Mouse (Mus musculus): ENCODE results near the gene Olfr690. TPM values are rescaled to one million over a fixed set of nuclear protein-coding genes. Genes with fewer than 3 reads are reported as not detected.
A peak's percentile ranks its signal among the peaks of the same experiment; 100 is the strongest.
"Not testable (repeated sequence)": the region's sequence is repeated elsewhere in the genome, so short reads cannot be mapped to it uniquely, and the experiment has no call there.

The Olfr690 gene
- polyA plus RNA-seq (2015; fragmentation: Nextera tagmentation; extraction: Ambion mirVana) = not detected in 2 replicates

DNA sequence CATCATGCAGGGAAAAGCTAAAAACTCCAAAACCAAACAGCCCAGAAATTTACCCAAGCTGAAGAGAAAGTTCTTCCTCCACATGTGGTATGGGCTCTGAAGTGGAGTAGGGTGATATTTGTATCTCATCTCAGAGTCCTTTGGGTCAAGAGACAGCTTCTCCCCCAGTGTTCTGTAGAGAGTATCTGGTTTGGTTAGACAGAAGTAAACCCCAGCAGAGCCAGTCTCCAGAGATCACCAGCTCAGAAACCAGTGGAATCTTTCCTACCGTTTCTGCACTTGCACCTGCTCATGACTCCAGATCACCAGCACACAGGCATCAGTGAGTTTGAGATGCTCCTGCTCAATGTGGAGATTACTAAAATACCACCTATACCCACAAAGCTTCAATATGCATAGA lies at the start of gene Olfr690:
Olfr690 (minus strand) TSS at position 101 of the 400 bp plus-strand sequence.
- no peaks in the 10 kb centered on the region for H3K9me3 ChIP-seq
- H3K36me3 ChIP-seq = no peaks in the 10 kb centered on the region
- no peak within 1 kb of the TSS for H3K9ac ChIP-seq
- H3K27me3 ChIP-seq = no peaks in the 10 kb centered on the region
- ATAC-seq (ENCODE audit: low FRiP score) = no peak
- no peak within 1 kb of the TSS for H3K4me3 ChIP-seq
- H3K27ac ChIP-seq = no peak within 1 kb of the TSS
- H3K4me2 ChIP-seq = no peak within 1 kb of the TSS
- H3K4me1 ChIP-seq (replicated peaks) = no peaks in the 10 kb centered on the region
- 82% methylated on average over 1 of the region's 1 CpGs for WGBS

DNA sequence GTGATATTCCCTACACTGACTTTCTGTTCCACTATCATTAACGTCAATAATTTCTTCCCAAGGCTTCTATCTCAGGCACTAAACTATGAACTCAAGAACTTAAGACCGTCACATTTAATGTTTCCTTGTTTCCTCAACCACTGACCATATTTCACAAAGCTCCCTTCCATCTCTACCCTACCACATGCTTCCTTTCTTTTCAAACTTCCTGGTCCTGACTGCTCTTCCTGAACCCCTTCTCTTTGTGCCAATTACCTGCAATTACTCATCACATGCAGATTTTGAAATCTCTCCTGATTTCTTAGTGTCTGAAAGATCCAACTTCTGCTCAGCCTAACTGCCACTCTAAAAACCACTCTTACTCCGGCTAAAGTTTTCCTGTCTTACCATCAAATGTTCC lies 46.4 kb upstream of the Olfr690 start:
- 96% methylated on average over 3 of the region's 3 CpGs for WGBS
- no peak overlapping the region for H3K9ac ChIP-seq
- no peaks in the 10 kb centered on the region for H3K9me3 ChIP-seq
- H3K27ac ChIP-seq = no peak overlapping the region
- H3K4me2 ChIP-seq = no peak overlapping the region
- no peaks in the 10 kb centered on the region for H3K27me3 ChIP-seq
- no peak overlapping the region for H3K4me3 ChIP-seq
- H3K4me1 ChIP-seq (replicated peaks) = no peaks in the 10 kb centered on the region
- no peak for ATAC-seq (ENCODE audit: low FRiP score)
- peaks cover 89% of the 10 kb centered on the region for H3K36me3 ChIP-seq

DNA sequence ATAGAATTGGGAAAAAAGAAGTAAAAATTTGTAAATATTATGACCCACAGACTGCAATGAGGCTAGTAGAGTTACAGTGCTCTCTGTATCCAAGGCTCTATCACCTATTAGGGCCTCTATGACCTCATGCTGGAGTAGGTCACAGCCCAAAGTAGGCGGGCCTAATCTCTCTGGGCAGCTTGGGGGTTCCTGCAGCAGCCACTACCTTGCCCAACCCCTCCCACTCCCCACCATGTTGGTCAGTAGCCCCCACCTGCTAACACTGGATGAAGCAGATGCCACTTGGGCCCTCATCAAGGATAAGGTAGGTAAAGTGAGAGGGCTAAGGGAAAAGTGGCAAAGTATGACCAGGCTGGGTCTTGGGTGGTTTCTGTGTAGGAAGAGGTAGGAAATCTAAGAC lies 41.0 kb upstream of the Olfr690 start, which contains the start of gene Gm5901:
Gm5901 (plus strand) TSS at position 173 of the 400 bp plus-strand sequence.
- H3K27ac ChIP-seq = no peak within 1 kb of the TSS
- H3K4me1 ChIP-seq (replicated peaks) = no peaks in the 10 kb centered on the region
- peaks cover 78% of the 10 kb centered on the region for H3K36me3 ChIP-seq
- no peak within 1 kb of the TSS for H3K4me3 ChIP-seq
- WGBS = 93% methylated on average over 1 of the region's 1 CpGs
- H3K9me3 ChIP-seq = no peaks in the 10 kb centered on the region
- no peak within 1 kb of the TSS for H3K9ac ChIP-seq
- H3K27me3 ChIP-seq = no peaks in the 10 kb centered on the region
- no peak within 1 kb of the TSS for H3K4me2 ChIP-seq
- ATAC-seq (ENCODE audit: low FRiP score) = no peak

DNA sequence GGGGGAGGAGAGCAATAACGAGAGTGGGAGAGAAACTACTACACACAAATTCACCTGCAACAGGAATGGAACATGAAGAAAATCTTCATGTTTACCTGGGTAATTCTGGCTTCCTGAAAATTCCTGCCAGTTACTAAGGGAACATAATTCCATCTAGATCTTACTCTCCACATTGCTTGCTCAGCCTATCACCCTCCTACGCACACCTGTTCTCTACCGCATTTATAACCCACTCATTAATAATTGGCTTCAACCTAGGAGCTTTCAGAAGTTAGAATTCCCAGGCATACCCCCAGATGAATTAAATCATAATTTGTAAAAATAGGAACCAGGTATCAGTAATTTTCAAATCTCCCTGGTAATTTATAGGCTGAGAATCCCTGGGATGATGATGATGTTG lies 40.1 kb upstream of the Olfr690 start:
- no peak overlapping the region for H3K4me3 ChIP-seq
- no peak for ATAC-seq (ENCODE audit: low FRiP score)
- no peaks in the 10 kb centered on the region for H3K27me3 ChIP-seq
- H3K9ac ChIP-seq = no peak overlapping the region
- H3K4me1 ChIP-seq (replicated peaks) = no peaks in the 10 kb centered on the region
- H3K27ac ChIP-seq = no peak overlapping the region
- no peak overlapping the region for H3K4me2 ChIP-seq
- peaks cover 70% of the 10 kb centered on the region for H3K36me3 ChIP-seq
- WGBS = 95% methylated on average over 3 of the region's 3 CpGs
- no peaks in the 10 kb centered on the region for H3K9me3 ChIP-seq

DNA sequence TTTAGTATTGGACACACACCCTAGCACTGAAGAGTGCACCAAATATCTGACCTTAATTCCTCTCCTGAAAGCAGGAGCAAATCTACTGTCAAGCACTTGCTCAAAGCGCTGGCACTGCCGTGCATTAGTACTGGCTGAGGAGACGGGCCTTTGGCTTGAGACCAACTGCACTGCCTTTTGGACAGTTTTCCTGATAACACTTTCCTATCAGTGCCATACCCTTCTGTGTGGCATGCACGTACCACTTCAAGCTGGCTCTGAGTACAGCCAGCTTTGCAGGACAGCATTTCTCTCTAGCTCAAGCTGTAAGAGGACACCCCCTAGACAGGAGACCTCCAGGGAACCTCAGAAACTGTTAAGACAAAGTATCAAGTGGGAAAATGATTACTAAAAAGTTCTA lies 39.6 kb upstream of the Olfr690 start:
- WGBS = 95% methylated on average over 4 of the region's 4 CpGs

DNA sequence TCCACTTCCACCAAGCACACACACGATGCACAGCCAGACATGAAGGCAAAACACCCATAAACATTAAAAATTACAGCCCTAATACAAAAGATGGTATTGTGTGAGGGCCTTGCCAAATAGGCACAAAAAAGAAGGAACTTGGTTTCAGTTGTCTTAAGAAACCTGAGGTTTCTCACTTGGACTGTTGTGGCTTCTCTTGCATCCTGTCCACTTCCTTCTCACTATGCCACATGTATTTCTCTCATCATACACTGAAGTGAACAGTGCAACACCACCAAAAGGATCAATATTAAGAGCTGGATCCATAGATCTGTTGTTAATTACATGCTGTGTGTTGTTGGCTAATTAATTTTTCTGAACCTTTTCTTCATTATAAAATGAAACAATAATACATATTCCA lies 39.0 kb upstream of the Olfr690 start:
- Histone ChIP-seq H3K27ac (no peak overlapping the region), H3K4me3 (no peak overlapping the region), H3K9ac (no peak overlapping the region), H3K9me3 (no peaks in the 10 kb centered on the region), H3K27me3 (no peaks in the 10 kb centered on the region), H3K4me1 (replicated peaks) (no peaks in the 10 kb centered on the region), H3K36me3 (peaks cover 59% of the 10 kb centered on the region), H3K4me2 (no peak overlapping the region)
- no peak for ATAC-seq (ENCODE audit: low FRiP score)
- WGBS = 93% methylated on average over 1 of the region's 1 CpGs

More for the DNA sequence above, 39.6 kb upstream of the Olfr690 start:
- Histone ChIP-seq H3K4me2 (no peak overlapping the region), H3K4me3 (no peak overlapping the region), H3K27ac (no peak overlapping the region), H3K27me3 (no peaks in the 10 kb centered on the region), H3K36me3 (peaks cover 65% of the 10 kb centered on the region), H3K9ac (no peak overlapping the region), H3K4me1 (replicated peaks) (no peaks in the 10 kb centered on the region), H3K9me3 (no peaks in the 10 kb centered on the region)
- ATAC-seq (ENCODE audit: low FRiP score) = no peak

DNA sequence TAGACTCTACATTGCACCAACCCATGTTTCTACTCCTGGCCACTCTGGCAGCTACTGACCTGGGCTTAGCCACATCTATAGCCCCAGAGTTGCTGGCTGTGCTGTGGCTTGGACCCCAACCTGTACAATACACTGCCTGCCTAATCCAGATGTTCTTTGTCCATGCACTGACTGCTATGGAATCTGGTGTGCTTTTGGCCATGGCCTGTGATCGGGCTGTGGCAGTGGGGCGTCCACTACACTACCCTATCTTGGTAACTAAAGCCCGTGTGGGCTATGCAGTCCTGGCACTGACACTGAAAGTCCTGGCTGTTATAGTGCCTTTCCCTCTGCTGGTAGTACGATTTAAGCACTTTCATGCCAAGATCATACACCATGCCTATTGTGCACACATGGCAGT lies 34.6 kb upstream of the Olfr690 start:
- H3K9ac ChIP-seq = no peak overlapping the region
- no peak overlapping the region for H3K4me2 ChIP-seq
- H3K4me1 ChIP-seq (replicated peaks) = no peaks in the 10 kb centered on the region
- no peak overlapping the region for H3K4me3 ChIP-seq
- no peaks in the 10 kb centered on the region for H3K9me3 ChIP-seq
- H3K36me3 ChIP-seq = peaks cover 23% of the 10 kb centered on the region
- no peak overlapping the region for H3K27ac ChIP-seq
- 97% methylated on average over 4 of the region's 4 CpGs for WGBS
- ATAC-seq (ENCODE audit: low FRiP score) = no peak
- H3K27me3 ChIP-seq = no peaks in the 10 kb centered on the region

DNA sequence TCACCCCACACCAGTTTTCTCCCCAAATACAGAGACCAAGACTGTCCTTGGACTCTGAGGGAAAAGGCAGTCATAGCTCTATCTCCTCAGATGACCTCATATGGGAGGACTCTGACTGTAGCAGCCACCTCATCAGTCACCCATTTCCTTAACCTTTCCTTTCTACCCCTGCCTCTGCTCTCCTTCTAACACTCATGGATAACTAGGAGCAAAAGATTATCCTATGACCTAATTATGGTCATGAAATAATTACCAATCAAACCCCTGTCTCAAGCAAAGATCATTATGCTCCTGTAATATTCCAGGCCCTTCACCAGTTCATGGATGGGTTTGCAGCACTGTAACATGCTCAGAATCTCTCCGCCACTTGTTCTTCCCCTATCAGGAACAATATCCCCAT lies 34.0 kb upstream of the Olfr690 start, which contains the start of gene Olfr692:
Olfr692 (plus strand) TSS at position 301 of the 400 bp plus-strand sequence.
- Histone ChIP-seq H3K36me3 (peaks cover 17% of the 10 kb centered on the region), H3K9ac (no peak within 1 kb of the TSS), H3K4me3 (no peak within 1 kb of the TSS), H3K27me3 (no peaks in the 10 kb centered on the region), H3K9me3 (no peaks in the 10 kb centered on the region), H3K4me2 (no peak within 1 kb of the TSS), H3K4me1 (replicated peaks) (no peaks in the 10 kb centered on the region), H3K27ac (no peak within 1 kb of the TSS)
- ATAC-seq (ENCODE audit: low FRiP score) = no peak
- 97% methylated on average over 1 of the region's 1 CpGs for WGBS

DNA sequence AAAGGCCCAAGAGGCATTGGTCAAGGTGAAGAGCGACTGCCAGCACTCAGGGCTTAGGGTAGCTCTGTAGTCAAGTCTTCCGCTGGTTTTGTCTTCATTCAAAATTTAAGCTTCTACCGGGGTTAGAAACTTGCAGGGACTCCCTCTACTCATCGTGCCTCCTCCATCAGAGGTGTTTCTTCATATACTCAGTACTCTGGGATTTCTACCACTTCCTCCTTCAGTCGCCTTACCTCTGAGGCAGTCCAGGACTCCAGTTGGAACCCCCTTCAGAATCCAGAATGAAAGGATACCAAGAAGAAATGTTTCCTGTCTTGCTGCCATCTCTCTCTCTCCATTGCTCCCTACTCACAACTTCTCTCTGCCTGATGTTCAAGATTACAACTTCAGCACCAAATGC lies 33.4 kb upstream of the Olfr690 start:
- no peaks in the 10 kb centered on the region for H3K27me3 ChIP-seq
- 82% methylated on average over 5 of the region's 5 CpGs for WGBS
- no peak overlapping the region for H3K9ac ChIP-seq
- no peak overlapping the region for H3K27ac ChIP-seq
- no peak overlapping the region for H3K4me2 ChIP-seq
- no peaks in the 10 kb centered on the region for H3K4me1 ChIP-seq (replicated peaks)
- H3K4me3 ChIP-seq = no peak overlapping the region
- H3K36me3 ChIP-seq = peaks cover 11% of the 10 kb centered on the region
- ATAC-seq (ENCODE audit: low FRiP score) = no peak
- H3K9me3 ChIP-seq = no peaks in the 10 kb centered on the region

DNA sequence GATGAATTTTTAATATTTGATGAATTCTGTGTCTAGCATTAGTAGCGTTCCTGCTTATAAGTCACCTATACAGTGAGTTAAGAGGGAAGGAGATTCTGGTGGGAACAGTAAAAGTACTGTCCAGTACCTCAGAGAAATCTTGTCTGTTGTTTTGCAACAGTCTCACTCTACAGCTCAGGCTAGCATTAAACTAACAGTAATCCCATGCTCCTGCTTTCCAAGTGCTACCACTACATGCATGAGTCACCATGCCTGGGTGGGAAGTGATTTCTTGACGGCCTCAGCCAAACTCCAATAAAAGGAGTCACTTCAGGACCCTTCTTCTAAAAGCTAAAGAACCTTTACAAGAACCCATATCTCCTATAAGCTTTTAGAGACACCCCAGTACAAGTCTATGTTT lies 27.8 kb upstream of the Olfr690 start:
- Histone ChIP-seq H3K27me3 (no peaks in the 10 kb centered on the region), H3K4me1 (replicated peaks) (no peaks in the 10 kb centered on the region), H3K27ac (no peak overlapping the region), H3K9ac (no peak overlapping the region), H3K36me3 (no peaks in the 10 kb centered on the region), H3K4me3 (no peak overlapping the region), H3K4me2 (no peak overlapping the region), H3K9me3 (no peaks in the 10 kb centered on the region)
- WGBS = 90% methylated on average over 2 of the region's 2 CpGs
- no peak for ATAC-seq (ENCODE audit: low FRiP score)

DNA sequence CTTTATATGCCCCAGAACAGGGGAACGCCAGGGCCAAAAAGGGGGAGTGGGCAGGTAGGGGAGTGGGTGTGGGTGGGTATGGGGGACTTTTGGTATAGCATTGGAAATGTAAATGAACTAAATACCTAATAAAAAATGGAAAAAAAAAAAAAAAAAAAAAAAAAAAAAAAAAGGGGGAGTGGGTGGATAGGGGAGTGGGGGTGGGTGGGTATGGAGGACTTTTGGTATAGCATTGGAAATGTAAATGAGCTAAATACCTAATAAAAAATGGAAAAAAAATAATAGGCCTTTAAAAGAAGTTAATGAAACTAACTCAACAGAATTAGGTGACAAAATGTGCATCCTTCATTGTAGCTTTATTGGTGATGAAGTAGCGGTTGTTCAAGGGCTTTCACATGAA lies 22.6 kb upstream of the Olfr690 start:
- H3K4me1 ChIP-seq (replicated peaks); H3K9ac ChIP-seq; H3K36me3 ChIP-seq; H3K27ac ChIP-seq; H3K9me3 ChIP-seq; H3K27me3 ChIP-seq; H3K4me2 ChIP-seq; H3K4me3 ChIP-seq: not testable (repeated sequence)
- ATAC-seq (ENCODE audit: low FRiP score) = peak; percentile 98
- 98% methylated on average over 1 of the region's 2 CpGs for WGBS

DNA sequence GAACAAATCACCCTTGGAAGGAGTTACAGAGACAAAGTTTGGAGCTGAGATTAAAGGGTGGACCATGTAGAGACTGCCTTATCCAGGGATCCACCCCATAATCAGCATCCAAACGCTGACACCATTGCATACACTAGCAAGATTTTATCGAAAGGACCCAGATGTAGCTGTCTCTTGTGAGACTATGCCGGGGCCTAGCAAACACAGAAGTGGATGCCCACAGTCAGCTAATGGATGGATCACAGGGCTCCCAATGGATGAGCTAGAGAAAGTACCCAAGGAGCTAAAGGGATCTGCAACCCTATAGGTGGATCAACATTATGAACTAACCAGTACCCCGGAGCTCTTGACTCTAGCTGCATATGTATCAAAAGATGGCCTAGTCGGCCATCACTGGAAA lies 22.2 kb upstream of the Olfr690 start:
- H3K4me1 ChIP-seq (replicated peaks); H3K9me3 ChIP-seq; H3K36me3 ChIP-seq; H3K27ac ChIP-seq; H3K4me3 ChIP-seq; H3K27me3 ChIP-seq; H3K9ac ChIP-seq; H3K4me2 ChIP-seq: not testable (repeated sequence)
- no CpG with 5 or more reads among the region's 5 CpGs for WGBS
- ATAC-seq (ENCODE audit: low FRiP score) = peak; percentile 77

DNA sequence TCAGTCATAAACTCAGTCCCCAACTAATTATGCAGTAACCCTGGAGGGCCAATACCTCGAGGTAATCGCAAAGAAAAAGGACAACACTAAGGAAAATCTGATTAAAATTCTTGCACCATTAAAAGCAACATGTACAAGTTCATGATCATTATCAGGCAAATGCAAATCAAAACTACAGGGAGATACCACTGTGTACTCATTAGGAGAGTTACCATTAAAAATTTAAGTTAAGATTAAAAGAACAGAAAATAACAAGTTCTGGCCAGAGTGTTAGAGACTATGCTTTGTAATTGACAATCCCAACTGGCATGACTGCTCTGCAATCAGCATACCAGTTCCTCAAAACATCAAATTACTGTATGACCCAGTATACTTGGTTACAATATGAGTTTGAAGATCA lies 8.8 kb upstream of the Olfr690 start:
- Histone ChIP-seq H3K27ac (no peak overlapping the region), H3K9ac (no peak overlapping the region), H3K27me3 (no peaks in the 10 kb centered on the region), H3K36me3 (no peaks in the 10 kb centered on the region), H3K4me2 (no peak overlapping the region), H3K4me1 (replicated peaks) (no peaks in the 10 kb centered on the region), H3K4me3 (no peak overlapping the region), H3K9me3 (no peaks in the 10 kb centered on the region)
- 77% methylated on average over 2 of the region's 2 CpGs for WGBS
- ATAC-seq (ENCODE audit: low FRiP score) = no peak

DNA sequence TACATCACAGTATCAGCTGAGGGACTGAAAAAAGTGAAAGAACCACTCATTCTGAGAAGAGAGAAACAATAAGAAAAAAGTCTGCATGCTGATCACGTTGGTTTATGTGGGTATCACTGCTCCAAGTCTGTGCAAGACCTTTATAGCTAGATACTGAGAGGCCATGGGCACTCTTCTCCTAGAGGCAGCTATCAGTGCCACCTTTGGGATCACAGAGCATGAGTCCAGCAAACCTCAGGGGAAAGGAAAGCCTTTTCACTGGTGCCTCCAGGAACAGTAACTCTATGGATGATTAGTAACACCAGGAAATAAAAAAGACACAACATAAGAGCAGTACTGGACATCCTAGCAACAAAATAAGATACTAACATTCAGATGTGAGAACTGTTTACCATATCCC lies 8.3 kb upstream of the Olfr690 start, which contains the start of gene Olfr691:
Olfr691 (minus strand) TSS at position 101 of the 400 bp plus-strand sequence.
- Histone ChIP-seq H3K4me2 (no peak within 1 kb of the TSS), H3K4me3 (no peak within 1 kb of the TSS), H3K9ac (no peak within 1 kb of the TSS), H3K27ac (no peak within 1 kb of the TSS), H3K36me3 (no peaks in the 10 kb centered on the region), H3K4me1 (replicated peaks) (no peaks in the 10 kb centered on the region), H3K9me3 (no peaks in the 10 kb centered on the region), H3K27me3 (no peaks in the 10 kb centered on the region)
- ATAC-seq (ENCODE audit: low FRiP score) = no peak
- 71% methylated on average over 1 of the region's 1 CpGs for WGBS

Data from hindbrain, embryonic 13.5 days (tissue).